Mouse (Mus musculus) MEL (cell line): ENCODE measurements around the gene Alox5. TPM values are rescaled to one million over a fixed set of nuclear protein-coding genes. Genes with fewer than 3 reads are reported as not detected.

Experiments
- DNase-seq: peaks from one replicate; pipeline ENCODE4 v3.0.0; 2011; ENCODE audit warnings: low read depth, low spot score
- H3K27ac ChIP-seq: 2 replicates; pipeline ENCODE4 v1.5.1; 2012; ENCODE audit warnings: low read depth, mild to moderate bottlenecking, control low read depth, low read length, moderate library complexity; ENCODE audit not compliant: control insufficient read depth
- H3K27me3 ChIP-seq, 2 experiments: fragments of 150-350 bp in 1 of 2; sonication (generic) in 1 of 2; 2 replicates each; pipeline ENCODE4 v1.6.1; 2012; ENCODE audit warnings: low read length in 2 of 2, mild to moderate bottlenecking in 2 of 2, improper control_type of control experiment in 1 of 2, moderate library complexity in 1 of 2; ENCODE audit not compliant: insufficient read depth in 2 of 2, control insufficient read depth in 1 of 2
- H3K36me3 ChIP-seq, 2 experiments: 2 replicates each; pipeline ENCODE4 v1.6.1; 2012 to 2014; ENCODE audit warnings: low read length in 2 of 2, improper control_type of control experiment in 1 of 2, inconsistent platforms in 1 of 2, mild to moderate bottlenecking in 1 of 2; ENCODE audit not compliant: insufficient read depth in 2 of 2, control insufficient read depth in 1 of 2
- H3K4me1 ChIP-seq, 2 experiments: fragments of 150-350 bp in 1 of 2; sonication (generic) in 1 of 2; 2 replicates each; pipeline ENCODE4 v1.6.1; 2012; ENCODE audit warnings: low read length in 2 of 2, improper control_type of control experiment in 1 of 2, mild to moderate bottlenecking in 1 of 2; ENCODE audit not compliant: insufficient read depth in 2 of 2, control insufficient read depth in 1 of 2
- H3K4me3 ChIP-seq, 2 experiments: fragments of 150-350 bp in 1 of 2; sonication (generic) in 1 of 2; 2 replicates each; pipeline ENCODE4 v1.5.1; 2012; ENCODE audit warnings: low read depth in 2 of 2, low read length in 2 of 2, mild to moderate bottlenecking in 2 of 2, moderate library complexity in 2 of 2, control low read depth in 1 of 2, improper control_type of control experiment in 1 of 2; ENCODE audit not compliant: control insufficient read depth in 1 of 2, insufficient read depth in 1 of 2
- H3K79me2 ChIP-seq: 2 replicates; pipeline ENCODE4 v1.6.1; 2012; ENCODE audit warnings: mild to moderate bottlenecking, low read length, moderate library complexity; ENCODE audit not compliant: control insufficient read depth, poor library complexity, insufficient read depth
- H3K9ac ChIP-seq: 2 replicates; pipeline ENCODE4 v1.6.1; 2012; ENCODE audit warnings: low read depth, mild to moderate bottlenecking, control low read depth, low read length, moderate library complexity; ENCODE audit not compliant: control insufficient read depth, poor library complexity, severe bottlenecking
- H3K9me3 ChIP-seq: fragments of 150-350 bp; sonication (generic); replicated peaks from 2 replicates; pipeline ENCODE4 v1.6.1; 2012; ENCODE audit warnings: mild to moderate bottlenecking, low read length, improper control_type of control experiment, moderate library complexity; ENCODE audit not compliant: insufficient read depth
- BHLHE40 ChIP-seq: IDR thresholded peaks from 2 replicates; pipeline ENCODE4 v1.6.1; 2012; ENCODE audit warnings: low read depth, mild to moderate bottlenecking, inconsistent platforms, low read length, improper control_type of control experiment, borderline replicate concordance
- CHD2 ChIP-seq: IDR thresholded peaks from 2 replicates; pipeline ENCODE4 v1.6.1; 2011; ENCODE audit warnings: low read length, improper control_type of control experiment
- CTCF ChIP-seq, 3 experiments: IDR thresholded peaks in 2 of 3; conservative IDR thresholded peaks in 1 of 3; 2 replicates each; pipeline ENCODE4 v1.5.1; 2011 to 2012; ENCODE audit warnings: low read length in 3 of 3, low read depth in 2 of 3, mild to moderate bottlenecking in 2 of 3, improper control_type of control experiment in 1 of 3, inconsistent platforms in 1 of 3, mixed read lengths in 1 of 3, moderate library complexity in 1 of 3; ENCODE audit not compliant: control insufficient read depth in 1 of 3, insufficient read depth in 1 of 3, poor library complexity in 1 of 3, severe bottlenecking in 1 of 3
- ELF1 ChIP-seq: IDR thresholded peaks from 2 replicates; pipeline ENCODE4 v1.6.1; 2014; ENCODE audit warnings: low read depth, mild to moderate bottlenecking, inconsistent platforms, low read length, improper control_type of control experiment, moderate library complexity
- ETS1 ChIP-seq: IDR thresholded peaks from 2 replicates; pipeline ENCODE4 v1.6.1; 2012; ENCODE audit warnings: low read depth, mild to moderate bottlenecking, inconsistent platforms, low read length, improper control_type of control experiment, moderate library complexity
- GABPA ChIP-seq: IDR thresholded peaks from 2 replicates; pipeline ENCODE4 v1.6.1; 2012; ENCODE audit warnings: low read depth, mild to moderate bottlenecking, inconsistent platforms, low read length, improper control_type of control experiment, moderate library complexity
- HCFC1 ChIP-seq: IDR thresholded peaks from 2 replicates; pipeline ENCODE4 v1.6.1; 2012; ENCODE audit warnings: low read depth, mild to moderate bottlenecking, inconsistent platforms, low read length, improper control_type of control experiment, moderate library complexity
- KAT2A ChIP-seq: conservative IDR thresholded peaks from 2 replicates; pipeline ENCODE4 v1.6.1; 2012; ENCODE audit warnings: low read depth, low read length, improper control_type of control experiment, inconsistent platforms
- MAFK ChIP-seq: IDR thresholded peaks from 2 replicates; pipeline ENCODE4 v1.6.1; 2011; ENCODE audit warnings: low read depth, mild to moderate bottlenecking, low read length, improper control_type of control experiment, borderline replicate concordance
- MAZ ChIP-seq: IDR thresholded peaks from 2 replicates; pipeline ENCODE4 v1.6.1; 2012; ENCODE audit warnings: low read depth, mild to moderate bottlenecking, inconsistent platforms, low read length, improper control_type of control experiment
- MEF2A ChIP-seq: IDR thresholded peaks from 2 replicates; pipeline ENCODE4 v1.6.1; 2014; ENCODE audit warnings: low read depth, mild to moderate bottlenecking, inconsistent platforms, low read length, improper control_type of control experiment; ENCODE audit not compliant: poor library complexity, insufficient replicate concordance, severe bottlenecking; ENCODE audit errors: extremely low read depth
- MXI1 ChIP-seq: IDR thresholded peaks from 2 replicates; pipeline ENCODE4 v1.6.1; 2011; ENCODE audit warnings: mild to moderate bottlenecking, low read depth, low read length, improper control_type of control experiment
- MYB ChIP-seq: IDR thresholded peaks from 2 replicates; pipeline ENCODE4 v1.6.1; 2011; ENCODE audit warnings: mild to moderate bottlenecking, low read depth, low read length, improper control_type of control experiment
- MYC ChIP-seq: IDR thresholded peaks from 2 replicates; pipeline ENCODE4 v1.6.1; 2011; ENCODE audit warnings: low read depth, mild to moderate bottlenecking, low read length, improper control_type of control experiment, moderate library complexity
- NRF1 ChIP-seq: IDR thresholded peaks from 2 replicates; pipeline ENCODE4 v1.6.1; 2014; ENCODE audit warnings: low read depth, mild to moderate bottlenecking, inconsistent platforms, low read length, improper control_type of control experiment, moderate library complexity; ENCODE audit not compliant: poor library complexity, insufficient read depth, severe bottlenecking
- SIN3A ChIP-seq: IDR thresholded peaks from 2 replicates; pipeline ENCODE4 v1.6.1; 2012; ENCODE audit warnings: low read length, improper control_type of control experiment, inconsistent platforms
- SMC3 ChIP-seq: IDR thresholded peaks from 2 replicates; pipeline ENCODE4 v1.6.1; 2011; ENCODE audit warnings: low read depth, low read length, improper control_type of control experiment
- TBP ChIP-seq: IDR thresholded peaks from 2 replicates; pipeline ENCODE4 v1.8.0; 2011; ENCODE audit warnings: low read depth, low read length, improper control_type of control experiment
- TCF12 ChIP-seq: IDR thresholded peaks from 2 replicates; pipeline ENCODE4 v1.6.1; 2014; ENCODE audit warnings: low read depth, mild to moderate bottlenecking, inconsistent platforms, low read length, improper control_type of control experiment, moderate library complexity
- USF1 ChIP-seq: IDR thresholded peaks from 2 replicates; pipeline ENCODE4 v1.6.1; 2014; ENCODE audit warnings: low read depth, mild to moderate bottlenecking, inconsistent platforms, low read length, improper control_type of control experiment, moderate library complexity
- USF2 ChIP-seq, 2 experiments: IDR thresholded peaks; 2 replicates each; pipeline ENCODE4 v1.6.1; 2011 to 2012; ENCODE audit warnings: improper control_type of control experiment in 2 of 2, low read length in 2 of 2, borderline replicate concordance in 1 of 2, inconsistent platforms in 1 of 2, low read depth in 1 of 2, mild to moderate bottlenecking in 1 of 2; ENCODE audit not compliant: insufficient read depth in 1 of 2
- ZC3H11A ChIP-seq: IDR thresholded peaks from 2 replicates; pipeline ENCODE4 v1.6.1; 2012; ENCODE audit warnings: low read depth, mild to moderate bottlenecking, inconsistent platforms, low read length, improper control_type of control experiment
- ZKSCAN1 ChIP-seq: IDR thresholded peaks from 2 replicates; pipeline ENCODE4 v1.6.1; 2012; ENCODE audit warnings: low read depth, mild to moderate bottlenecking, inconsistent platforms, low read length, improper control_type of control experiment, moderate library complexity
- ZMIZ1 ChIP-seq: IDR thresholded peaks from 2 replicates; pipeline ENCODE4 v1.6.1; 2012; ENCODE audit warnings: low read depth, mild to moderate bottlenecking, inconsistent platforms, low read length, improper control_type of control experiment, moderate library complexity
- ZNF384 ChIP-seq: IDR thresholded peaks from 2 replicates; pipeline ENCODE4 v1.6.1; 2012; ENCODE audit warnings: low read depth, mild to moderate bottlenecking, inconsistent platforms, low read length, improper control_type of control experiment
- polyA plus RNA-seq, 2 experiments: library from polyadenylated mRNA; stranded (reverse) in 1 of 2; unstranded in 1 of 2; fragments of >175 nt in 1 of 2; fragments of >200 nt in 1 of 2; gene quantifications; 2 replicates each; pipeline versions ENCODE4 v1.2.1 to v1.2.4; 2012; ENCODE audit warnings: low replicate concordance in 2 of 2, low read depth in 1 of 2; ENCODE audit not compliant: insufficient read length in 2 of 2, insufficient read depth in 1 of 2, missing spikeins in 1 of 2
- total RNA-seq: library from RNA; depleted of rRNA; stranded (reverse); fragments of 300-350 nt; gene quantifications from 2 replicates; pipeline ENCODE4 v1.2.3, GENCODE M21; 2012

Gene Alox5
- total and polyA plus RNA-seq, 3 experiments: 1.1 to 5.7 TPM; not detected in 1

GRCm38 (mm10) chr6:116386506-116386905 lies 74.5 kb downstream of the Alox5 start:
- TF ChIP-seq MXI1: no peak
- Histone ChIP-seq H3K79me2 (no peaks in the 10 kb centered on the region), H3K4me1 (peaks cover 3 to 15% of the 10 kb centered on the region in 2 experiments; a peak in 3 of 4 replicates), H3K36me3 (peaks cover 0 to 16% of the 10 kb centered on the region in 2 experiments), H3K27ac (no peak overlapping the region), H3K4me3 (no peak overlapping the region), H3K9me3 (no peaks in the 10 kb centered on the region), H3K27me3 (no peaks in the 10 kb centered on the region), H3K9ac (no peak overlapping the region)
- DNase-seq: no peak

DNA sequence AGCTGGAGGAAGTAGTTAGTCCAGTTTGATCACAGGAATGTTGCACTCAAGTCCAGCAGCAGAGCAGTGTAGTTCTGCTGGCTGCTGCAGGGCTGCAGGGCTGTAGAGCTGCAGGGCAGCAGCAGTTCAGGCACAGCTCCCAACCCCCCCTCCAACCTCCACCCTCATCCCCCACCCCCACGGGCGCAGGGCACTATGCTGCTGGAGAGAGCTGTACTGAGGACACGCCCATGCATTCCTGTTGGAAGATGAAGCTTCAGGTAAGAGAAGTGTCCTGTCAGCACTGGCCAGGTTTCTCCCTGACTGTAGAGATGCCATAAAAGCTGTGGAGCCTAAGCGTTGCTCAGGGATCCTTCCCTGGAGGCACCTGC lies 74.9 kb downstream of the Alox5 start:
- Histone ChIP-seq H3K9ac (no peak overlapping the region), H3K4me1 (peaks cover 3 to 15% of the 10 kb centered on the region in 2 experiments; a peak in 3 of 4 replicates), H3K79me2 (no peaks in the 10 kb centered on the region), H3K27me3 (no peaks in the 10 kb centered on the region), H3K36me3 (peaks cover 0 to 16% of the 10 kb centered on the region in 2 experiments)
- TF ChIP-seq TCF12 (no peak), NRF1 (no peak), MEF2A (no peak), ETS1 (no peak), CHD2 (no peak), CTCF (IDR thresholded peaks at IDR 0.05 in 2 of 3, conservative IDR thresholded peaks at IDR 0.05 in 1 of 3; ENCODE audit: control insufficient read depth in 1 of 3, insufficient read depth in 1 of 3, low read depth in 2 of 3, low read length in 3 of 3, poor library complexity in 1 of 3, severe bottlenecking in 1 of 3) (no peak), KAT2A (no peak), ELF1 (no peak)
- TF ChIP-seq, all 39 proteins: peak for 0
- Histone ChIP-seq H3K4me3 (no peak overlapping the region), H3K27ac (no peak overlapping the region), H3K9me3 (no peaks in the 10 kb centered on the region)
- DNase-seq: no peak

DNA sequence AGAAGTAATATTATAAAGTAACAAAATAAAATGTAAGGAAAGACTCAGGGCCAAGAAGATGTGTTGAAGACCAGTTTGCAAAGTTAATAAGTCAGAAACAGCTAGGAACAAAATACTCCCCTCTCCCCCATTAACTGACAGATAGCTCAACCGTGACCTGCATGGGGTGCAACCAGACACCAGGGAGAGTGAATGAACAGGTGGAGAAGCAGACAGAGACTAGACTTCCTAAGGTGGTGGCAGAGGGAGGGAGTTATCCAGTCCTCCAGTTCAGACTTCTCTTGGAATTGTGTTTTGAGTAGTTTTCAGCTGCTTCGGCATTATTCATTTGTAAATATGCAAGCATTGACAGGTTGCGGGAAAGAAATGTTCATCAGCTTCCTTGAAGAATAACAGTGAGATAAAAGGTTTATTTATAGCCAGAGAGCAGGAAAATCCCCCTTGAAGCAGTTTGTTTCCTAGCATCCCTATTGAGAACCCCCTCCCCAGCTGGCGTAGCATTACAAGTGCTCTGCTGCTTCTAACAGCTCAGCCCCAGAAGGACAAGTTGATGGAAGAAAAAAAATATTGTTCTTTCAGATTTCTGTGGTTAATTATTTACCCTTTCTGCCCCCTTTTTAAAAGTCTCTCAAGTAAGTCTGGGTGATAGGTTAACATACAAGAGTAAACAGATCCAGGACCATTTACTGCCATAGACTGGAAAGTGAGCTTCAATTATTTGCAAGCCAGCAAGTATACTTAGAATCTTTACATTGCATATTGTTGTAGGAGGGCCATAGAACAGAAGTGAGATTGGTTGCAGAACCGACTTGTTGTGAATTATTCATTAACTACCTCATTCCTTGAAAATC lies 75.6 kb downstream of the Alox5 start:
- no peaks in the 10 kb centered on the region for H3K79me2 ChIP-seq
- H3K27ac ChIP-seq: no peak overlapping the region
- DNase-seq: no peak
- no peaks in the 10 kb centered on the region for H3K27me3 ChIP-seq
- no peaks in the 10 kb centered on the region for H3K9me3 ChIP-seq
- H3K36me3 ChIP-seq: peaks cover 0 to 16% of the 10 kb centered on the region in 2 experiments
- peaks cover 2 to 15% of the 10 kb centered on the region in 2 experiments; a peak in 3 of 4 replicates for H3K4me1 ChIP-seq
- no peak overlapping the region for H3K9ac ChIP-seq
- no peak overlapping the region for H3K4me3 ChIP-seq
- TF ChIP-seq SIN3A (no peak), MYB (no peak), GABPA (no peak), TCF12 (no peak), ZNF384 (no peak), USF1 (no peak), USF2 (IDR thresholded peaks at IDR 0.05; ENCODE audit: borderline replicate concordance in 1 of 2, insufficient read depth in 1 of 2, low read depth in 1 of 2, low read length in 2 of 2) (no peak), ZKSCAN1 (no peak), ZMIZ1 (no peak), ZC3H11A (no peak), MAFK (no peak), MYC (no peak), HCFC1 (no peak), TBP (no peak), SMC3 (no peak), BHLHE40 (no peak), MAZ (no peak)
